Mouse (Mus musculus): Measurements from ENCODE around the gene Tshz3.

The Tshz3 gene

DNA sequence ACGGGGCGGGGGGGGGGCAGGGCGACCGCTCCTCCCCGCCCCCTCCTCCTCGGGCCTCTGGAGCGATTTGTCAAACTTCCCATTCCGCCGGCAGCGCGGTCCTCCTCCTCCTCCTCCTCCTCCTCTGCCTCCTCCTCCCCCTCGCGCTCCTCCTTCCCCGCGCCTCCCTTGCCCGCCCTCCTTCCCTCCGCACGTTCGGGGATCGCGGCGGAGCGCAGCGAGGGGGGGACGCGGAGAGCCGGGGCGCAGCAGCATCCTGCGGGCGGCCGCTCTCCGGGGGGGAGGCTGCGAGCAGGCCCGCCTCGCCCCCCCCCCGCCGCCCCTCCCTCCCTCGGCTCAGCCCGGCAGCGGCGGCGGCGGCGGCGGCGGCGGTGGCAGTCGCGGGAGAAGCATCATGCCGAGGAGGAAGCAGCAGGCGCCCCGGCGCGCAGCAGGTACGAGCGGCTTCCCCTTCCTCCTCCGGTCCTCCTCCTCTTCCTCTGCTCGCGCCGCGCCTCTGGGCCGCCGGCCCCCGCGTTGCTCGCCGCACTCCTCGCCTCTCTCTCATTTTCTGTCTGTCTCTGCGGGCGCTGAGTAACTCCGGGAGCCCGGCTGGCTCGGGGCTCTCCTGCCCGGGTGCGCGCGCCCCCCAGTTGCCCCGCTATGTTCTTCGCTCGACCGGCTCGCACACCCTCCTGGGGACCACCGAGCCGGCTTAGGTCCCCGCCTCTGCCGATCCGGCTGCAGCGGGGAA lies at the start of gene Tshz3:
Gene Tshz3 (plus strand): TSS at position 263 of the 733 bp plus-strand sequence.
- in situ Hi-C loops (cut with MboI, MseI) = loop anchor here in 1 of 2 experiments (10.0 kb wide), 1 partner anchor 803 kb away; no protein-coding TSS in a partner anchor

DNA sequence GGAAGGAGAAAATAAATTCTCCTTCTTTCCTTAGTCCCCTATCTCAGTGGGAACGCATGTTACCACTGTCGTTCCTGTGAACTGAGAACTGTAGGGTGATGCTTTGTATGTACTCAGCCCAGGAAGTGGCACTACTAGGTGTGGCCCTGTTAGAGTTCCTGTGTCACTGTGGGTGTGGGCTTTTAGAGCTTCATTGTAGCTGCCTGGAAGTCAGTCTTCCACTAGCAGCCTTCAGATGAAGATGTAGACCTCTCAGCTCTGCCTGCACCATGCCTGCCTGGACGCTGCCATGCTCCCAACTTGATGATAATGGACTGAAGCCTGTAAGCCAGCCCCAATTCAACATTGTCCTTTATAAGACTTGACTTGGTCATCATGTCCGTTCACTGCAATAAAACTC lies 42.0 kb upstream of the Tshz3 start:
- in situ Hi-C loops (cut with MboI, MseI) = no loop called here

- in situ Hi-C loops (cut with MboI, MseI) = no loop called here
These were observed 41.5 kb upstream of the Tshz3 start for GRCm38 (mm10) chr7:36656401-36656800.

DNA sequence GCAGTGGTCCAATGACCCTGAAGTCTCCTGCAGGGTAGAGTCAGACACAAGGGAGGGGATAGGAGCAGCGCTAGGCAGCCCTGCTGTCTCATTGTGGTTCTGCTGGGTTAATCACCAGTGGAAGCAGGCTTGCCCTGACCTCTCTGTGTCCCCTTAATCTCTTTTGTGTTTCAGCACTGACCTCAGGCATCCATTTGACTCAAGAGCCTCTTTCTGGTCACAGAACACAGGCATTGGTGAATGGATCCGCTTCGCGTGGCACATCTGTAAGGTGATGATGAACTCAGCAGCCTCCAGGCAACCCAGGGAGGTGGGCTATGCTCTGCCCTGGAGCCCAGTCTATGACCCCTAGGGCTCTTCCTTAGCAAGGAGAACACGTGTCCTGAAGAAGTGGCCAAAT lies 39.6 kb upstream of the Tshz3 start:
- in situ Hi-C loops (cut with MboI, MseI) = no loop called here

- in situ Hi-C loops (cut with MboI, MseI) = no loop called here
These were observed 38.7 kb upstream of the Tshz3 start for GRCm38 (mm10) chr7:36659265-36659664.

DNA sequence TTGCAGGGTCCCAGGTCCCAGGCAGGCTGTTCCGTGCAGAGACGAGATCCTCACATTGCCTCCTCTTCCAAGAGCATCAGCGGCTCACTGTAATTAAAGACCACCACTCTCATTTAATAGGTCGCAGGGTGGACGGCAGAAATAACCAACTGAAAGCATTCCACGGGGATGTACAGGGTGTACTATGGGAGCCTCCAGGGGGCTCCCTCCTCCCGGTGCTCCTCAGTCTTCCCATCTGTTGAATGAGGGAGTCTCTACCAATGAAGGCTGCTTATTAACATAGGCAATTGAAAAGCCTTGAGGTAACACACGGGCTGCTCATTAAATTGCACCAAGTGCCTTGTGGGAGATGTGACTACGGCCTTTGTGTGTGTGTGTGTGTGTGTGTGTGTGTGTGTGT lies 37.3 kb upstream of the Tshz3 start:
- in situ Hi-C loops (cut with MboI, MseI) = no loop called here

GRCm38 (mm10) chr7:36663431-36663830 lies 34.5 kb upstream of the Tshz3 start:
- in situ Hi-C loops (cut with MboI, MseI) = no loop called here

DNA sequence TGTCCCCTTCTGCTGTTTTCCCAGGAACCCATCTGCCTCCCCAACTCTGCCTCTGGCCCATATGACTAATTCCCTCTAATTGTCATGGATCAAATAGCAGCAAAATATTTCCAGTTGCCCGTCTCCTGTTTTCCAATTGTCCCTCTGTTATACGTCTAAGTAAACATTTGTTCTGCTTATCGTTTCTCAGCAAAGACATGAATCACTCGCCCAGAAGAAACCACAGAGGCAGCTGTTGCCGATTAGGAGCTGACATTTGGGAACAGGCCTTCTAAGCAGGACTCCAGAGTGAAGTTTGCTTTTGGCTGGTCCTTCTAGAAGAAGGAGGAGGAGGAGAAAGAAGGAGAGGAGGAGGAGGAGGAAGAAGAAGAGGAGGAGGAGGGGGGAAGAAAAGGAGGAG lies 30.2 kb upstream of the Tshz3 start:
- in situ Hi-C loops (cut with MboI, MseI) = no loop called here

- in situ Hi-C loops (cut with MboI, MseI) = no loop called here
These were observed 19.9 kb upstream of the Tshz3 start for GRCm38 (mm10) chr7:36678031-36678430.

DNA sequence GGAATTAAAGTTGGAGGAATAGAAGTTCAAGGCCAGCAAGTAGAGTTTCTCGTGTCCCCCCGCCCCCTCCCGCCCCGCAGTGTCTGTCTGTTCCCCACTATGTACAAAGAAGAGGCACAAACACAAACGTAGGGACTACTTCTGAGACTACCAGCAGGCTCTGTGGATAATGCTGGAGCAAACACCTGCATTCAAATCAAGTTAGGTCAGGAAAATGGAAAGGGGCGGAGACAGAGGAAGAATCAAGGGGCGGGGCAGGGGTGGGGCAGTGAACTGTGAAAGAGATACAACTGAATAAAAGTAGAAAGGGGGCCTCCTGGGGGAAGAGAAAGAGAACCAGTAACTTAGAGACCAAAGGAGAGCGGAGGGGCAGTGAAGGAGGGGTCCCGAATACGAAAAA lies 19.4 kb upstream of the Tshz3 start:
- in situ Hi-C loops (cut with MboI, MseI) = no loop called here

- in situ Hi-C loops (cut with MboI, MseI) = no loop called here
These were observed 18.8 kb upstream of the Tshz3 start for GRCm38 (mm10) chr7:36679031-36679618.

- in situ Hi-C loops (cut with MboI, MseI) = no loop called here
These were observed 18.0 kb upstream of the Tshz3 start for GRCm38 (mm10) chr7:36679866-36680458.

GRCm38 (mm10) chr7:36687508-36687907 lies 10.4 kb upstream of the Tshz3 start:
- in situ Hi-C loops (cut with MboI, MseI) = no loop called here

DNA sequence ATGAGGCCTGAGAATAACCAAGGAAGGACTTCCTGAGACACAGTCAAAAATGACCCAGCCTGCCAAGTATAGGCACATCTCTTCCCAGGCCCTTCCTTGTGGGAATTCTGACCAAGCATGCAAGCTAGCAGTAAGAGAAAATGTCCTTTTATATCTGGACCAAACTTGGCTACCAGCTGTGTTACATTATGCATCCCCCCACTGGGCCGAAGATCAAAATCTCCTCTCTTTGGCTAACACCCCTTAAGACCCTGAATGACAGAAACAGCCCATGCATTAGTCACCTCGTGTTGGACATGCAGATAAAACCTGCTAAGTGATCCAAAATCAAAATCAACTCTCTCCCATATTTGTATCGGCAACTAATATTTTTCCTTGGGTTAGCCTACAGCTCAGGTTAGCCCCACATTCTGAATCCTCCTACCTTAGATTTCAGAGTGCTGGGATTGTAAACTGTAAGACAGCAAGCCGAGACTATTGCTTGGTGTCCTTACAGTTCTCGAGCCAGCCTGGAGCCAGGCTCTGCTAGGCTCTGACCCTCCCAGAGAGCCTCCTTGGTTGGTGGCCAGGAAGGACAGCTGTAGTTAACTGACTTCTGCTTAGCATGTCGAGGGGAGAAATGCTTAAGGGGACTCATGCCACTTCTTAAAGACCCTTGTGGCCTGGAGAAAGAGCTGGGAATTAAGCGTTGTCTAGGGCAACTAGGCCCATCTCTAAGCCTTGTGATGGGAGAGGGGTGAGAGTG lies 8.7 kb upstream of the Tshz3 start:
- in situ Hi-C loops (cut with MboI, MseI) = no loop called here

- in situ Hi-C loops (cut with MboI, MseI) = loop anchor here in 1 of 2 experiments (10.0 kb wide), 1 partner anchor 796 kb away; no protein-coding TSS in a partner anchor
These were observed 7.4 kb upstream of the Tshz3 start for GRCm38 (mm10) chr7:36690551-36690950.

DNA sequence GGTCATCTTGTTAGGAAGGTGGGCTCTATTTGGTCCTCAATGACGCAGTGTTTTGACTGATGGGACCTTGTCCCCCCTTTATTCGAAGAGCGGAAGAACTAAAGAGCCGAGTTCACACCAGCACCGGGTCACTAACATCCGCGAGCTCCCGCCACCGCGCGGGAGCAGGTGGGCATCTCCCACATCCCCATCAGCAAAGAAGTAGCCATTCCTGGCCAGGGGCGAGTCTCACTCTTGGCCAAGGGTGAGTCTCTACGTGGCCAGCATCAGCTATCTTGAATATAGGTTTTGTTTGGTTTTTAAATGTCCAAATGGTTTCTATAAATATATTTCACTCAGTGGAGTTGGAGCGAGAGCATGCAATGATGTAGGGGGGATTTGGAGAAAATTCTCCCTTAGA lies 6.3 kb upstream of the Tshz3 start:
- in situ Hi-C loops (cut with MboI, MseI) = loop anchor here in 1 of 2 experiments (10.0 kb wide), 1 partner anchor 797 kb away; no protein-coding TSS in a partner anchor

- in situ Hi-C loops (cut with MboI, MseI) = loop anchor here in 1 of 2 experiments (10.0 kb wide), 1 partner anchor 798 kb away; no protein-coding TSS in a partner anchor
These were observed 5.5 kb upstream of the Tshz3 start for GRCm38 (mm10) chr7:36692381-36692780.

- in situ Hi-C loops (cut with MboI, MseI) = loop anchor here in 1 of 2 experiments (10.0 kb wide), 1 partner anchor 798 kb away; no protein-coding TSS in a partner anchor
These were observed 4.8 kb upstream of the Tshz3 start for GRCm38 (mm10) chr7:36693081-36693480.

- in situ Hi-C loops (cut with MboI, MseI) = loop anchor here in 1 of 2 experiments (10.0 kb wide), 1 partner anchor 800 kb away; no protein-coding TSS in a partner anchor
These were observed 3.2 kb upstream of the Tshz3 start for GRCm38 (mm10) chr7:36694642-36695191.

GRCm38 (mm10) chr7:36695276-36695675 lies 2.6 kb upstream of the Tshz3 start:
- in situ Hi-C loops (cut with MboI, MseI) = loop anchor here in 1 of 2 experiments (10.0 kb wide), 1 partner anchor 800 kb away; no protein-coding TSS in a partner anchor

DNA sequence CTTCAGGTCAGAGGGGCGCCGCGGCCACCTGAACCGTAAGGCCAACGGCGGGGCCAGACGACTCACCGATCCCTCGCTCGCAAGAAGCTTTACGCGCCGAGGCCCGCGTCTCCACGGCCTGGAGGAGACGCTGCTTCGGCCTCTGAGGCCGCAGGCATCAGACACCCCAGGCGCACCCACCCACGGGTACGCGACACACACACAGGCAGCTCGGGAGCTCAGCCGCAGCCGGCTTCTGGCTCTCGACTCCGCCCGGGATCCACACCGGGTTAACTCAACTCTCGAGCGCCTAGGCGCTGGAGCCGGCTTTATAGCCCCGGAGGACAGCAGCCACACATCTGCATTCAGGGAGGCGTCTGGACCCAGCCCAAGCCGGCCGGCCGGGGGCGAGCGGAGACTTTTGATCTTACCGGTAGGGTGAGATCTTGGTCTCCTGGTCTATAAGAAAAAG lies 2.1 kb upstream of the Tshz3 start:
- in situ Hi-C loops (cut with MboI, MseI) = loop anchor here in 1 of 2 experiments (10.0 kb wide), 1 partner anchor 801 kb away; no protein-coding TSS in a partner anchor
